Mouse (Mus musculus): ENCODE measurements around the gene Ccdc6.

- TF ChIP-seq GATA1 (IDR thresholded peaks at IDR 0.05; ENCODE audit: borderline replicate concordance, low read length) (no peak), CTCF (IDR thresholded peaks at IDR 0.05; ENCODE audit: low read depth, low read length) (no peak), TAL1 (conservative IDR thresholded peaks at IDR 0.05; ENCODE audit: low read depth, low read length) (no peak), GATA2 (IDR thresholded peaks at IDR 0.05; ENCODE audit: borderline replicate concordance, low read depth, low read length) (no peak), POLR2AphosphoS5 (IDR thresholded peaks at IDR 0.05; ENCODE audit: insufficient replicate concordance, low read depth, low read length) (no peak)
Observed at GRCm38 (mm10) chr10:70224571-70224970, 127.7 kb downstream of the Ccdc6 start.
